Mouse (Mus musculus) CD4-positive, CD25-positive, alpha-beta regulatory T cell, adult 2 months (primary cell): ENCODE data around the gene Sqstm1.

Experiments
- DNase-seq: peaks from one replicate; pipeline ENCODE4 v3.0.0-alpha.2; 2012; ENCODE audit warnings: low read depth, low spot score

The Sqstm1 gene

GRCm38 (mm10) chr11:50230481-50231304, 20.1 kb upstream of the Sqstm1 start:
- DNase-seq, result no peak

GRCm38 (mm10) chr11:50229252-50229910, 18.8 kb upstream of the Sqstm1 start:
- no peak for DNase-seq

GRCm38 (mm10) chr11:50228772-50229171, 18.1 kb upstream of the Sqstm1 start:
- DNase-seq, result no peak

DNA sequence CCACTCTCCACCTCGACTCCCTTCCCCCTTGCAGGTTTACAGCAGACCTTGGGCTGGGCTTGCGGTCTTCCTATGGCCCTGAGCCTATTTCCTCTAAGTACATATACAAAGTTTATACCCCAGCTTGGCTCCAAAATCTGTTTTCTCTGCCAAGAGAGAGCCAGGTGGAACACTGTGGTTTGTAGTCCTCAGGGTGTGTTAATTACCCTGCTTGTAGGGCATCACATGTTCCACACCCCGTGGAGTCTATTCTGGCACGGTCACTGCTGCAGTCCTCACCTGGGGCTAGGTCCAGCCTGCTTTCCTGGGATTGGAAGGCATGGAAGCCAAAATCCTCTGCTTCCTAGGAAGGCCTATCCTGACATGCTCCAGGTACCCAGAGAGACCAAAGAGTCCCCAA, 17.1 kb upstream of the Sqstm1 start:
- DNase-seq, result no peak

- no peak for DNase-seq
These were observed 16.6 kb upstream of the Sqstm1 start for GRCm38 (mm10) chr11:50227226-50227625.

- DNase-seq, result no peak
These were observed 15.8 kb upstream of the Sqstm1 start for GRCm38 (mm10) chr11:50226406-50226805.

- peak; percentile 52 for DNase-seq
These were observed 15.2 kb upstream of the Sqstm1 start for GRCm38 (mm10) chr11:50225611-50226378.

GRCm38 (mm10) chr11:50224671-50225530, 14.3 kb upstream of the Sqstm1 start:
- peak; percentile 64 for DNase-seq

GRCm38 (mm10) chr11:50223783-50224662, 13.4 kb upstream of the Sqstm1 start:
- no peak for DNase-seq

DNA sequence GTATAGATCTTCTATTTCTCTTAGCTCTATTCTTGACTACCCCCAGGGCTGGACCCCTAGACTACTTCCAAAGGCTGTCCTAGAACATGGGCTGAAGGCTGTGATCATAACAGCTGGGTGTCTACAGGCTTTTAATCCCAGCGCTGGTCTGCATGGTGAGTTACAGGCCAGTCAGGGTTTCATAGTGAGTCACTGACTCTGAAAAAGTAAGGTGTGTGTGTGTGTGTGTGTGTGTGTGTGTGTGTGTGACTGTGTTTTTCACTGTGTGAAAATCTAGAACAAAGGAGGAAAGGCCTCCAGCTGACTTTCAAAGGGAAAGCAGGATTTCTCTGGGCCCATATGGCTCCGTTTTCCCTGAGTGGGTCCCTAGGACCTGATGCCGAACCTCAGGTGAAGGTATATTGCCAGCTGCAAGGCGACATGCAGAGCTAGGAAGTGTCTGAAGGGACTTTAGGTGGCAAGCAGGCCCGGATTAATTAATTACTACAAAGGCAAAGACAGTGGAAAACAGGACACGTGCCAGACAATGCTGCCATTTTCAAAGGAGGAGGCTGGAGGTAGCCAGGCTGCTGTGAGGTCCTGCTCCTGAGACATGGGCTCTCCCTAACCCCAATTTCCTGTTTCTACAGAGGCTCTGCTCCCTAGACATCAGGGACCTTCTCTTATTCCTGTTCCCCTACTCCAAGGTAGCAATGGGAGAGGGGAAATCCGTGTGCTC, 12.1 kb upstream of the Sqstm1 start:
- no peak for DNase-seq

GRCm38 (mm10) chr11:50219833-50220232, 9.2 kb upstream of the Sqstm1 start:
- DNase-seq, result no peak

- no peak for DNase-seq
These were observed 7.2 kb upstream of the Sqstm1 start for GRCm38 (mm10) chr11:50217811-50218210.

DNA sequence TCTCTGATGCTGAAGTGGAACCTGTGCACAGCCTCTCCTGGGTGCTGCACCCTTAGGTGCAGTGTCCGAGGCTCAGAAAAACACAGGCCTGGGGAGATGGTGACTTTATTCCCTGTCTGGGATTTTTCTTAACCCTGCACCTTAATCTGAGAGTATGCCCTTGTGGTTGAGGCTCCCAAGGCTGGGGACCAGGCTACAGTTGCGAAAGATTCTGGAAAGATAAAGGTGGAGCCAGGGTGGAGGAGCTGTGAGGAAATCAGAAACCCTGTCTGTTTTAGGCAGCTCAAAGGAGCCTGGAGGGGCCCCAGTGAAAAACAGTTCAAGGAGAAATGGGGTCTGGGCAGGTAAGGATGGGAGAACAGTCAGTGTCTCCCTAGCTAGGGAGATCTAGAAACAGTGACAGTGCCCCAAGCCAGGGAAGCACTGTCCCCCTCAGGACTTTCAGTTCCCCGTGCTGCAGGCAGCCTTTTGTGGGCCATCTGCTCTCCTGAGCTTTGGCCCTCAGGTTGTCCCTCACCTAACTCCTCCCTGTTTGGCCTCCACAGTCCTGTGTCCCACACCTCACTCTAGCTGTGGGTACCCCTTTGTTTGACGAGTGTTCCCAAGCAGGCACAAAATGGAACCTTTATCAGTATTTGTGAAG, 6.2 kb upstream of the Sqstm1 start:
- DNase-seq, result no peak

- no peak for DNase-seq
These were observed 5.0 kb upstream of the Sqstm1 start for GRCm38 (mm10) chr11:50215633-50216032.

- no peak for DNase-seq
These were observed 4.0 kb upstream of the Sqstm1 start for GRCm38 (mm10) chr11:50214631-50215030.

- peak; percentile 56 for DNase-seq
These were observed 2.5 kb upstream of the Sqstm1 start for GRCm38 (mm10) chr11:50212848-50213758.

DNA sequence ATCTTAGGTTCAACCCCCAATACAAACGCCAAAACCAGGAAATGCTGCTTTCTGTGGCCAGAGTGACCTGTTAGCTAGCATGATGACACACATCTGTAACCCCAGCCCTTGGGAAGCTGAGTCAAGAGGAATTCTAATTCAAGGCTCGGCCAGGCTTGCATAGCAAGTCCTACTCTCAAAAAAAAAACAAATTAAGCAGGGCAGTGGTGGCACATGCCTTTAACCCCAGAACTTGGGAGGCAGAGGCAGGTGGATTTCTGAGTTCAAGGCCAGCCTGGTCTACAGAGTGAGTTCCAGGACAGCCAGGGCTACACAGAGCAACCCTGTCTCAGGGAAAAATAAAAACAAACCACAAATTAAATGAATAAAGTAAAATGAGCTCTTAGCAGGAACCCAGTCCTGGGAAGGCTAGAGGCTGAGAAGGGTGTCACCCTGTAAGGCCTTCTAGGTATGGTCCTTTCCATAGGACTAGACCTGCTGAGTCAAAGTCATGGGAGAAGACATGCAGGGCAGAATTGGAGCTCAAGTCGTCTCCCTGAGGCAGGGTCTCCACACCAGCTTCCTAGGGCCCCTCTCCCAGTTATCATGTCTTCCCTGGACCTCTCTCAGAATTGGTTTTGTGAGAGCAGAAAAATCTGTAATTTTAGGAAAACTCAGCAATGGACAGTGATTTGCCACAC, 1.6 kb upstream of the Sqstm1 start:
- DNase-seq, result no peak
